Mouse (Mus musculus) hindbrain, embryonic 14.5 days (tissue): ENCODE measurements around the gene Snd1. TPM values are rescaled to one million over a fixed set of nuclear protein-coding genes. Genes with fewer than 3 reads are reported as not detected.
A peak's percentile ranks its signal among the peaks of the same experiment; 100 is the strongest.

Experiments used
- ATAC-seq: fragments of 200-750 bp; cut with Nextera tagmentation; 2 replicates; pipeline ENCODE4 v1.8.0; 2017; ENCODE audit warnings: moderate number of reproducible peaks, mild to moderate bottlenecking, moderate TSS enrichment, moderate library complexity; ENCODE audit not compliant: low FRiP score
- DNase-seq: peaks from one replicate; pipeline ENCODE4 v3.0.0-alpha.2; 2015; ENCODE audit warnings: low spot score
- H3K27ac ChIP-seq: fragments of 300-500 bp; sonication (generic); 2 replicates; pipeline ENCODE4 v1.5.1; 2014; ENCODE audit warnings: mild to moderate bottlenecking, moderate library complexity
- H3K27me3 ChIP-seq: fragments of 300-500 bp; sonication (generic); 2 replicates; pipeline ENCODE4 v1.6.1; 2014; ENCODE audit warnings: mild to moderate bottlenecking, low read length, mixed read lengths; ENCODE audit not compliant: control insufficient read depth, insufficient read depth
- H3K36me3 ChIP-seq: fragments of 300-500 bp; sonication (generic); replicated peaks from 2 replicates; pipeline ENCODE4 v1.6.1; 2014; ENCODE audit not compliant: control insufficient read depth, insufficient read depth
- H3K4me1 ChIP-seq: fragments of 300-500 bp; sonication (generic); replicated peaks from 2 replicates; pipeline ENCODE4 v1.6.1; 2014; ENCODE audit warnings: antibody characterized with exemption, low read length, mixed read lengths; ENCODE audit not compliant: control insufficient read depth, insufficient read depth
- H3K4me2 ChIP-seq: fragments of 300-500 bp; sonication (generic); replicated peaks from 2 replicates; pipeline ENCODE4 v1.6.1; 2014; ENCODE audit warnings: mild to moderate bottlenecking, moderate library complexity
- H3K4me3 ChIP-seq: fragments of 300-500 bp; sonication (generic); replicated peaks from 2 replicates; pipeline ENCODE4 v1.5.1; 2014; ENCODE audit warnings: mild to moderate bottlenecking, low read length
- H3K9ac ChIP-seq: fragments of 300-500 bp; sonication (generic); 2 replicates; pipeline ENCODE4 v1.6.1; 2014
- H3K9me3 ChIP-seq: fragments of 300-500 bp; sonication (generic); 2 replicates; pipeline ENCODE4 v1.6.1; 2016; ENCODE audit warnings: low read length; ENCODE audit not compliant: control insufficient read depth
- WGBS: fragments of 180-500 bp; shearing (Covaris S2); extraction: QIAGEN DNeasy Blood & Tissue Kit; methylation state at CpG from one replicate; pipeline ENCODE4 v1.1.7; 2014; 5-methylcytosine and 5-hydroxymethylcytosine counted together
- polyA plus RNA-seq: library from polyadenylated mRNA; unstranded; fragments of >200 nt; fragmentation: Nextera tagmentation; extraction: Ambion mirVana; gene quantifications from 2 replicates; pipeline ENCODE4 v1.2.1, GENCODE M21; 2014

Snd1 gene
- polyA plus RNA-seq, 1 experiment from 2014 or later: 79.1 TPM

- H3K4me1 ChIP-seq: no peaks in the 10 kb centered on the region; the same call in 1 of the 2 replicates
- ATAC-seq: no peak
- H3K27me3 ChIP-seq: no peaks in the 10 kb centered on the region
- DNase-seq: no peak
- peaks cover 52% of the 10 kb centered on the region for H3K36me3 ChIP-seq
- no peak overlapping the region for H3K27ac ChIP-seq
- no peak overlapping the region for H3K9ac ChIP-seq
- WGBS: 85% methylated on average over 9 of the region's 9 CpGs
- H3K4me3 ChIP-seq: no peak overlapping the region
- no peaks in the 10 kb centered on the region for H3K9me3 ChIP-seq
- no peak overlapping the region for H3K4me2 ChIP-seq
These were observed 338.1 kb downstream of the Snd1 start for GRCm38 (mm10) chr6:28813057-28813456.

GRCm38 (mm10) chr6:28814895-28815294 lies 340.0 kb downstream of the Snd1 start:
- Histone ChIP-seq H3K9ac (no peak overlapping the region), H3K27ac (no peak overlapping the region), H3K4me1 (peaks cover 12% of the 10 kb centered on the region; the same call in 1 of the 2 replicates), H3K27me3 (no peaks in the 10 kb centered on the region), H3K4me2 (no peak overlapping the region), H3K36me3 (peaks cover 53% of the 10 kb centered on the region), H3K4me3 (no peak overlapping the region), H3K9me3 (no peaks in the 10 kb centered on the region)
- WGBS: 87% methylated on average over 2 of the region's 2 CpGs
- no peak for DNase-seq
- no peak for ATAC-seq

- 72% methylated on average over 9 of the region's 9 CpGs for WGBS
- Histone ChIP-seq H3K9ac (no peak overlapping the region), H3K4me2 (no peak overlapping the region), H3K4me1 (peaks cover 30% of the 10 kb centered on the region), H3K27me3 (no peaks in the 10 kb centered on the region), H3K4me3 (no peak overlapping the region), H3K27ac (no peak overlapping the region), H3K36me3 (peaks cover 58% of the 10 kb centered on the region), H3K9me3 (no peaks in the 10 kb centered on the region)
- no peak for ATAC-seq
- DNase-seq: no peak
These were observed 342.1 kb downstream of the Snd1 start for GRCm38 (mm10) chr6:28817039-28817438.

- 41% methylated on average over 13 of the region's 13 CpGs for WGBS
- Histone ChIP-seq H3K4me2 (0 out of 2 replicates have a peak overlapping the region, but pooled peaks have one; percentile 3), H3K9me3 (no peaks in the 10 kb centered on the region), H3K27ac (peak overlapping the region; percentile 45; the same call in 1 of the 2 replicates), H3K36me3 (peaks cover 70% of the 10 kb centered on the region), H3K4me3 (no peak overlapping the region), H3K9ac (no peak overlapping the region), H3K4me1 (peaks cover 31% of the 10 kb centered on the region), H3K27me3 (no peaks in the 10 kb centered on the region)
- ATAC-seq (peak; percentile 79), DNase-seq (no peak)
These were observed 344.8 kb downstream of the Snd1 start for GRCm38 (mm10) chr6:28819509-28820358.

- H3K27me3 ChIP-seq: no peaks in the 10 kb centered on the region
- no peak overlapping the region for H3K4me3 ChIP-seq
- no peak overlapping the region for H3K27ac ChIP-seq
- H3K9ac ChIP-seq: no peak overlapping the region
- peaks cover 45% of the 10 kb centered on the region for H3K36me3 ChIP-seq
- no peak overlapping the region for H3K4me2 ChIP-seq
- WGBS: 70% methylated on average over 3 of the region's 3 CpGs
- DNase-seq (no peak), ATAC-seq (no peak)
- peaks cover 56% of the 10 kb centered on the region for H3K4me1 ChIP-seq
- H3K9me3 ChIP-seq: no peaks in the 10 kb centered on the region
These were observed 347.4 kb downstream of the Snd1 start for GRCm38 (mm10) chr6:28822296-28822695.

- no peak overlapping the region for H3K9ac ChIP-seq
- H3K4me2 ChIP-seq: no peak overlapping the region
- H3K4me1 ChIP-seq: peaks cover 65% of the 10 kb centered on the region
- DNase-seq: no peak
- no peak for ATAC-seq
- no peaks in the 10 kb centered on the region for H3K27me3 ChIP-seq
- H3K9me3 ChIP-seq: no peaks in the 10 kb centered on the region
- no peak overlapping the region for H3K4me3 ChIP-seq
- 93% methylated on average over 3 of the region's 3 CpGs for WGBS
- H3K36me3 ChIP-seq: peaks cover 44% of the 10 kb centered on the region
- H3K27ac ChIP-seq: no peak overlapping the region
These were observed 348.4 kb downstream of the Snd1 start for GRCm38 (mm10) chr6:28823375-28823774.

GRCm38 (mm10) chr6:28823802-28824201 lies 348.9 kb downstream of the Snd1 start:
- H3K9ac ChIP-seq: no peak overlapping the region
- H3K27ac ChIP-seq: no peak overlapping the region
- no peak for ATAC-seq
- H3K4me2 ChIP-seq: no peak overlapping the region
- H3K4me3 ChIP-seq: no peak overlapping the region
- H3K9me3 ChIP-seq: no peaks in the 10 kb centered on the region
- H3K27me3 ChIP-seq: no peaks in the 10 kb centered on the region
- 94% methylated on average over 5 of the region's 5 CpGs for WGBS
- peaks cover 67% of the 10 kb centered on the region for H3K4me1 ChIP-seq
- DNase-seq: no peak
- H3K36me3 ChIP-seq: peaks cover 41% of the 10 kb centered on the region

GRCm38 (mm10) chr6:28825894-28826293 lies 351.0 kb downstream of the Snd1 start:
- no peak for DNase-seq
- peaks cover 66% of the 10 kb centered on the region for H3K4me1 ChIP-seq
- peak overlapping the region; percentile 91 for H3K4me2 ChIP-seq
- 0 out of 2 replicates have a peak, but pooled peaks have one; percentile 28 for ATAC-seq
- H3K9me3 ChIP-seq: no peaks in the 10 kb centered on the region
- 0 out of 2 replicates have a peak overlapping the region, but pooled peaks have one; percentile 4 for H3K9ac ChIP-seq
- H3K27me3 ChIP-seq: no peaks in the 10 kb centered on the region
- H3K36me3 ChIP-seq: peaks cover 38% of the 10 kb centered on the region; the same call in 1 of the 2 replicates
- no peak overlapping the region for H3K4me3 ChIP-seq
- 44% methylated on average over 3 of the region's 3 CpGs for WGBS
- H3K27ac ChIP-seq: no peak overlapping the region

GRCm38 (mm10) chr6:28826689-28827389 lies 351.9 kb downstream of the Snd1 start:
- ATAC-seq: no peak
- H3K27ac ChIP-seq: peak overlapping the region; percentile 47
- H3K27me3 ChIP-seq: no peaks in the 10 kb centered on the region
- H3K36me3 ChIP-seq: peaks cover 28% of the 10 kb centered on the region; the same call in 1 of the 2 replicates
- H3K4me2 ChIP-seq: peak overlapping the region; percentile 91
- H3K4me3 ChIP-seq: peak overlapping the region; percentile 92
- H3K4me1 ChIP-seq: peaks cover 63% of the 10 kb centered on the region
- WGBS: 44% methylated on average over 9 of the region's 9 CpGs
- DNase-seq: no peak
- H3K9ac ChIP-seq: peak overlapping the region; percentile 58
- no peaks in the 10 kb centered on the region for H3K9me3 ChIP-seq
